Mouse (Mus musculus) small intestine, adult 2 months (tissue): ENCODE data around the gene Cd70.

Experiments used
- CTCF ChIP-seq: fragments of 200-500 bp; IDR thresholded peaks from 2 replicates; pipeline ENCODE4 v1.5.1; 2012; ENCODE audit warnings: low read depth, mild to moderate bottlenecking, control low read depth, inconsistent platforms, low read length, moderate library complexity, mixed read lengths; ENCODE audit not compliant: insufficient replicate concordance, insufficient read length; ENCODE audit errors: extremely low read depth
- POLR2A ChIP-seq: fragments of 200-500 bp; IDR thresholded peaks from 2 replicates; pipeline ENCODE4 v1.6.1; 2012; ENCODE audit warnings: low read depth, mild to moderate bottlenecking, control low read depth, inconsistent platforms, low read length, moderate library complexity

GRCm38 (mm10) chr17:57124792-57125191 is 24.8 kb downstream of the Cd70 start:
- TF ChIP-seq CTCF: no peak
- TF ChIP-seq POLR2A: no peak
